ENCODE assay signal across 8 mouse cellular contexts in genomic region chr7:145206056-145206610, GRCm38 (mm10). TPM values are rescaled to one million over a fixed set of nuclear protein-coding genes. Genes with fewer than 3 reads are reported as not detected.
DNase-seq lines count a peak whose midpoint lies in the region; ATAC-seq and TF ChIP-seq lines count a peak whose summit lies in the region.

No protein-coding gene starts in this region.

- peak overlapping the region; percentile 97 for H3K27ac ChIP-seq in forebrain, embryonic 14.5 days (ENCODE audit: low read depth, low read length)
- H3K27ac ChIP-seq in heart, postnatal 0 days (ENCODE audit: low read depth): peak overlapping the region; percentile 88
- H3K27ac ChIP-seq in liver, postnatal 0 days (ENCODE audit: low read depth): no peak overlapping the region
- peak overlapping the region; percentile 84 for H3K27ac ChIP-seq in neural tube, embryonic 14.5 days (ENCODE audit: low read depth, low read length)

- 0 out of 2 replicates have a peak overlapping the region, but pooled peaks have one; percentile 8 for H3K4me3 ChIP-seq in forebrain, embryonic 14.5 days (ENCODE audit: low read depth, low read length)
- peak overlapping the region; percentile 0; the same call in 1 of the 2 replicates for H3K4me3 ChIP-seq in heart, postnatal 0 days (ENCODE audit: low read depth, low read length)
- H3K4me3 ChIP-seq in liver, postnatal 0 days (ENCODE audit: low read depth, low read length): peak overlapping the region; percentile 10; the same call in 1 of the 2 replicates
- no peak overlapping the region for H3K4me3 ChIP-seq in neural tube, embryonic 14.5 days (ENCODE audit: low read depth, low read length)

- ATAC-seq in forebrain, embryonic 14.5 days: peak; percentile 95
- peak; percentile 85 for ATAC-seq in heart, postnatal 0 days (ENCODE audit: insufficient read depth, low read depth)
- ATAC-seq in liver, postnatal 0 days: peak; percentile 81
- peak; percentile 93 for ATAC-seq in neural tube, embryonic 14.5 days (ENCODE audit: low read depth)
- ATAC-seq in monocyte, adult 5-6 weeks (replicated peaks; ENCODE audit: insufficient number of reproducible peaks, low FRiP score, low TSS enrichment, poor library complexity, severe bottlenecking): no peak

- H3K4me1 ChIP-seq in forebrain, embryonic 14.5 days (ENCODE audit: control insufficient read depth, insufficient read depth, low read length): peaks cover 25% of the 10 kb centered on the region
- H3K4me1 ChIP-seq in heart, postnatal 0 days (ENCODE audit: control insufficient read depth, insufficient read depth): peaks cover 19% of the 10 kb centered on the region
- peaks cover 9% of the 10 kb centered on the region for H3K4me1 ChIP-seq in liver, postnatal 0 days (ENCODE audit: insufficient read depth)
- H3K4me1 ChIP-seq in neural tube, embryonic 14.5 days (ENCODE audit: control insufficient read depth, insufficient read depth, low read length): peaks cover 13% of the 10 kb centered on the region

- peak overlapping the region; percentile 66 for H3K9ac ChIP-seq in forebrain, embryonic 14.5 days (ENCODE audit: low read length)
- peak overlapping the region; percentile 62 for H3K9ac ChIP-seq in heart, postnatal 0 days (replicated peaks; ENCODE audit: low read depth, low read length)
- H3K9ac ChIP-seq in liver, postnatal 0 days (replicated peaks): peak overlapping the region; percentile 48; the same call in 1 of the 2 replicates
- H3K9ac ChIP-seq in neural tube, embryonic 14.5 days (replicated peaks; ENCODE audit: low read depth, low read length): peak overlapping the region; percentile 55

- no peaks in the 10 kb centered on the region for H3K27me3 ChIP-seq in forebrain, embryonic 14.5 days (replicated peaks; ENCODE audit: control insufficient read depth, insufficient read depth, low read length)
- no peaks in the 10 kb centered on the region for H3K27me3 ChIP-seq in heart, postnatal 0 days (ENCODE audit: control insufficient read depth, insufficient read depth, low read length)
- H3K27me3 ChIP-seq in liver, postnatal 0 days (ENCODE audit: insufficient read depth, low read length): 0 out of 2 replicates have a peak, but pooled peaks cover 4% of the 10 kb centered on the region
- no peaks in the 10 kb centered on the region for H3K27me3 ChIP-seq in neural tube, embryonic 14.5 days (ENCODE audit: control insufficient read depth, insufficient read depth, low read length)

- DNase-seq in urinary bladder, postnatal 14 days (ENCODE audit: low spot score): peak; percentile 65
- DNase-seq in urinary bladder, adult 2 months (ENCODE audit: low spot score): no peak
- DNase-seq in forebrain, embryonic 14.5 days (ENCODE audit: low spot score): peak; percentile 94
- peak; percentile 84 for DNase-seq in heart, postnatal 0 days (ENCODE audit: low spot score)
- DNase-seq in kidney, postnatal 4 days: peak; percentile 78 to 87
- peak; percentile 63 for DNase-seq in liver, postnatal 0 days

- under 1% methylated on average over 34 of the region's 34 CpGs for WGBS in forebrain, embryonic 14.5 days
- WGBS in heart, postnatal 0 days: 4% methylated on average over 34 of the region's 34 CpGs
- 4% methylated on average over 30 of the region's 34 CpGs for WGBS in liver, postnatal 0 days (ENCODE audit: insufficient replicate concordance)
- under 1% methylated on average over 34 of the region's 34 CpGs for WGBS in neural tube, embryonic 14.5 days

- TF ChIP-seq CTCF in heart, postnatal 0 days (IDR thresholded peaks at IDR 0.05; ENCODE audit: low read depth): peak; percentile 20; the same call in 1 of the 2 replicates
- TF ChIP-seq CTCF in liver, postnatal 0 days (IDR thresholded peaks at IDR 0.05; ENCODE audit: low read depth): 0 out of 2 replicates have a peak, but pooled peaks have one; percentile 8

- H3K36me3 ChIP-seq in forebrain, embryonic 14.5 days (ENCODE audit: control insufficient read depth, insufficient read depth, low read length): no peaks in the 10 kb centered on the region
- H3K36me3 ChIP-seq in heart, postnatal 0 days (replicated peaks; ENCODE audit: control insufficient read depth, insufficient read depth, low read length): no peaks in the 10 kb centered on the region
- no peaks in the 10 kb centered on the region for H3K36me3 ChIP-seq in liver, postnatal 0 days (replicated peaks; ENCODE audit: insufficient read depth, low read length)
- H3K36me3 ChIP-seq in neural tube, embryonic 14.5 days (ENCODE audit: control insufficient read depth, insufficient read depth, low read length): no peaks in the 10 kb centered on the region

- H3K4me2 ChIP-seq in forebrain, embryonic 14.5 days (ENCODE audit: low read length): peak overlapping the region; percentile 34
- H3K4me2 ChIP-seq in heart, postnatal 0 days (ENCODE audit: low read depth, low read length): peak overlapping the region; percentile 48
- peak overlapping the region; percentile 60 for H3K4me2 ChIP-seq in liver, postnatal 0 days (ENCODE audit: low read depth, low read length)
- peak overlapping the region; percentile 38 for H3K4me2 ChIP-seq in neural tube, embryonic 14.5 days (ENCODE audit: low read depth, low read length)

- H3K9me3 ChIP-seq in forebrain, embryonic 14.5 days (replicated peaks; ENCODE audit: control insufficient read depth, low read length): no peaks in the 10 kb centered on the region; the same call in 1 of the 2 replicates
- no peaks in the 10 kb centered on the region for H3K9me3 ChIP-seq in heart, postnatal 0 days (replicated peaks; ENCODE audit: control insufficient read depth, low read length)
- no peaks in the 10 kb centered on the region for H3K9me3 ChIP-seq in liver, postnatal 0 days (ENCODE audit: low read length)
- no peaks in the 10 kb centered on the region for H3K9me3 ChIP-seq in neural tube, embryonic 14.5 days (ENCODE audit: control insufficient read depth, low read length)

- 0 out of 2 replicates have a peak, but pooled peaks have one; percentile 21 for TF ChIP-seq EP300 in heart, postnatal 0 days (IDR thresholded peaks at IDR 0.05; ENCODE audit: low read depth)
- no peak for TF ChIP-seq EP300 in liver, postnatal 0 days (IDR thresholded peaks at IDR 0.05; ENCODE audit: low read depth)

RNA-seq across cellular contexts. Expression of gene 1810010D01Rik, which starts 1.8 kb away (rescaled TPM):
- polyA plus RNA-seq in urinary bladder, adult 2 months (2012; rRNA removed): 3.8 and 4.4 TPM in 2 replicates
- polyA plus RNA-seq in forebrain, embryonic 14.5 days (2014; fragmentation: Nextera tagmentation; extraction: Ambion mirVana): not detected in 2 replicates
- total RNA-seq in heart, postnatal 0 days (2014; rRNA removed; ENCODE audit: low replicate concordance): 7.1 TPM in 1 of 2 replicates, not detected in the other
- not detected in 2 replicates for polyA plus RNA-seq in heart, postnatal 0 days (2015; fragmentation: Nextera tagmentation; extraction: Ambion mirVana)
- polyA plus RNA-seq in liver, postnatal 0 days (2015; fragmentation: Nextera tagmentation; extraction: Ambion mirVana): not detected in 2 replicates
- polyA plus RNA-seq in neural tube, embryonic 14.5 days (2014; fragmentation: Nextera tagmentation; extraction: Ambion mirVana): 0.31 TPM in 1 of 2 replicates, not detected in the other
- total RNA-seq in monocyte, adult 5-6 weeks (2017): 1.1 to 3.8 TPM in 2 of 3 replicates, not detected in the other
